In genomic region chr3:102880529-102880928, GRCm38 (mm10) we compare ENCODE assay signal across 31 mouse cellular contexts. TPM values are rescaled to one million over a fixed set of nuclear protein-coding genes. Genes with fewer than 3 reads are reported as not detected.
DNase-seq lines count a peak whose midpoint lies in the region; ATAC-seq and TF ChIP-seq lines count a peak whose summit lies in the region.
"Had no signal": no experiment of that assay in that cellular context is flagged by ENCODE, and none has a peak within 500 bp of the region (broad histone marks: within the 10 kb centered on the region; RNA-seq: fewer than 3 reads in every experiment).

No protein-coding gene starts in this region.

- H3K27ac ChIP-seq in lung, embryonic 14.5 days (ENCODE audit: low read depth) = no peak overlapping the region
- no peak overlapping the region for H3K27ac ChIP-seq in ES-E14 (ENCODE audit: insufficient read depth, low read depth, low read length, poor library complexity, severe bottlenecking)
- H3K27ac ChIP-seq: heart, embryonic 15.5 days; hindbrain, embryonic 14.5 days; hindbrain, postnatal 0 days had no signal

- in situ Hi-C loops in ES-E14 (cut with MboI; ENCODE audit: low sequenced_read_pairs in 2 of 2, unreplicated experiment in 2 of 2) = no loop called here

- no peaks in the 10 kb centered on the region for H3K36me3 ChIP-seq in lung, embryonic 14.5 days (ENCODE audit: insufficient read depth)
- no peaks in the 10 kb centered on the region for H3K36me3 ChIP-seq in ES-E14 (ENCODE audit: control insufficient read depth, insufficient read depth, low read length, poor library complexity, severe bottlenecking)
- H3K36me3 ChIP-seq: G1E; heart, embryonic 12.5 days; heart, embryonic 15.5 days had no signal

- ATAC-seq in lung, embryonic 14.5 days (ENCODE audit: insufficient read depth) = no peak
- ATAC-seq: forebrain, embryonic 14.5 days; hindbrain, postnatal 0 days; inflammation-experienced regulatory T-cells, adult 6 months; intestine, embryonic 16.5 days; Patski had no signal

- WGBS in lung, embryonic 14.5 days = 76% methylated on average over 4 of the region's 4 CpGs

- no peak overlapping the region for H3K4me2 ChIP-seq in lung, embryonic 14.5 days
- H3K4me2 ChIP-seq: heart, embryonic 12.5 days; heart, embryonic 15.5 days; hindbrain, embryonic 14.5 days had no signal

- H3K9me3 ChIP-seq in lung, embryonic 14.5 days (ENCODE audit: low read depth, low read length) = no peaks in the 10 kb centered on the region
- H3K9me3 ChIP-seq in ES-E14 (ENCODE audit: control insufficient read depth, insufficient read depth, low read depth, low read length) = no peaks in the 10 kb centered on the region
- H3K9me3 ChIP-seq: G1E; heart, embryonic 12.5 days; heart, embryonic 15.5 days had no signal

- H3K4me3 ChIP-seq in lung, embryonic 14.5 days (ENCODE audit: low read depth, low read length) = no peak overlapping the region
- no peak overlapping the region for H3K4me3 ChIP-seq in ES-E14 (ENCODE audit: insufficient read depth in 1 of 2, low read depth in 1 of 2, low read length in 2 of 2, poor library complexity in 1 of 2, severe bottlenecking in 1 of 2)
- H3K4me3 ChIP-seq: heart, embryonic 12.5 days; heart, embryonic 15.5 days had no signal

- H3K27me3 ChIP-seq in lung, embryonic 14.5 days (ENCODE audit: insufficient read depth, low read length) = no peaks in the 10 kb centered on the region
- H3K27me3 ChIP-seq: heart, embryonic 12.5 days; heart, embryonic 15.5 days had no signal

- peak; percentile 29 for TF ChIP-seq CTCF in lung, embryonic 14.5 days (IDR thresholded peaks at IDR 0.05; ENCODE audit: low read depth)

- no peaks in the 10 kb centered on the region for H3K4me1 ChIP-seq in lung, embryonic 14.5 days (ENCODE audit: insufficient read depth)
- H3K4me1 ChIP-seq in ES-E14 (ENCODE audit: control insufficient read depth in 2 of 2, insufficient read depth in 2 of 2, low read length in 2 of 2, poor library complexity in 1 of 2) = no peaks in the 10 kb centered on the region
- H3K4me1 ChIP-seq: heart, embryonic 12.5 days; heart, embryonic 15.5 days had no signal

- no peak for DNase-seq in lung, embryonic 14.5 days
- no peak for DNase-seq in lung, postnatal 36 days
- peak; percentile 29 for DNase-seq in 3T3-L1 (ENCODE audit: low read depth, low spot score)
- DNase-seq in ES-E14 (ENCODE audit: low read depth, low spot score) = no peak
- DNase-seq in right cerebral cortex, adult 18-20 months = no peak
- no peak for DNase-seq in cerebellum, postnatal 25 days
- DNase-seq: adrenal gland, adult 8-10 months; adrenal gland, postnatal 25 days; B cell, adult 2 months; cerebellum, adult 11-12 months; cerebellum, adult 8-10 months; cerebellum, postnatal 10 days; gastrocnemius, postnatal 25 days; heart, adult 18-20 months; heart, postnatal 14 days; heart, postnatal 4 days had no signal

- H3K9ac ChIP-seq in lung, embryonic 14.5 days = no peak overlapping the region
- H3K9ac ChIP-seq in ES-E14 (ENCODE audit: insufficient read depth, low read depth, low read length, poor library complexity, severe bottlenecking) = no peak overlapping the region
- H3K9ac ChIP-seq: heart, embryonic 12.5 days; heart, embryonic 15.5 days; hindbrain, embryonic 14.5 days had no signal

TF ChIP-seq in ES-E14, 5 proteins besides CTCF, POLR2A, EP300 and RAD21:
- TF ChIP-seq MAFK (IDR thresholded peaks at IDR 0.05; ENCODE audit: insufficient read depth, low read depth, low read length) = no peak
- no peak for TF ChIP-seq ZC3H11A (IDR thresholded peaks at IDR 0.05; ENCODE audit: borderline replicate concordance, low read depth, low read length)
- TF ChIP-seq ZNF384 (IDR thresholded peaks at IDR 0.05; ENCODE audit: low read depth, low read length) = peak; percentile 79
TF ChIP-seq in ES-E14: peak in this region for 1.

RNA-seq across cellular contexts. Expression of gene Sycp1, which starts 55.4 kb away (rescaled TPM):
- polyA plus RNA-seq in lung, embryonic 14.5 days (2014; fragmentation: Nextera tagmentation; extraction: Ambion mirVana) = not detected in 2 replicates
- 2.8 and 3.6 TPM in 2 replicates for total RNA-seq in ES-E14 (2012; rRNA removed)
- total RNA-seq: adrenal gland, adult 8-10 months; adrenal gland, postnatal 25 days; gastrocnemius, adult 8-10 months; gastrocnemius, postnatal 25 days; heart, postnatal 14 days; heart, postnatal 4 days; hindbrain, postnatal 0 days had no signal
- polyA plus RNA-seq: brain, embryonic 14.5 days; embryonic facial prominence, embryonic 11.5 days; embryonic facial prominence, embryonic 14.5 days; forebrain, embryonic 11.5 days; forebrain, embryonic 14.5 days; G1E; gonadal fat pad, adult 2 months; heart, embryonic 12.5 days; heart, embryonic 15.5 days; hindbrain, embryonic 14.5 days; hindbrain, postnatal 0 days; inflammation-experienced regulatory T-cells, adult 6 months; intestine, embryonic 16.5 days; Patski had no signal
